Mouse (Mus musculus): ENCODE measurements at regions not wholly inside any gene's neighbourhood (a gene's known extent, or its start where the extent isn't known, plus 50 kb on each side); places are given as distances from the start of the nearest gene placed in this dataset.

- TF ChIP-seq CTCF (conservative IDR thresholded peaks at IDR 0.05; ENCODE audit: low read length) (peak; percentile 55), NANOG (IDR thresholded peaks at IDR 0.05; ENCODE audit: borderline replicate concordance, low read length) (no peak), POU5F1 (IDR thresholded peaks at IDR 0.05; ENCODE audit: borderline replicate concordance, low read length) (no peak)
These were observed 251.4 kb upstream of the Sstr1 start for GRCm38 (mm10) chr12:57960171-57960570.
